Mouse (Mus musculus) left cerebral cortex, adult 2 months (tissue): ENCODE measurements around the gene 2200002D01Rik. TPM values are rescaled to one million over a fixed set of nuclear protein-coding genes. Genes with fewer than 3 reads are reported as not detected.
"Not testable (repeated sequence)": the region's sequence is repeated elsewhere in the genome, so short reads cannot be mapped to it uniquely, and the experiment has no call there.

Experiments
- DNase-seq, 2 experiments: peaks; one replicate each; pipeline ENCODE4 v3.0.0; 2021 to 2022; ENCODE audit warnings: low spot score in 2 of 2, mixed read lengths in 1 of 2; ENCODE audit errors: extremely low spot score in 1 of 2
- H3K27ac ChIP-seq: fragments of 200-600 bp; 2 replicates; pipeline ENCODE4 v1.8.1; 2022
- H3K4me3 ChIP-seq: fragments of 200-600 bp; 2 replicates; pipeline ENCODE4 v1.8.1; 2022
- CTCF ChIP-seq: fragments of 200-600 bp; IDR thresholded peaks from 2 replicates; pipeline ENCODE4 v1.8.1; 2022; ENCODE audit warnings: antibody characterized with exemption, mild to moderate bottlenecking, moderate library complexity
- intact Hi-C: fragments of 180-260 bp; cut with DNase I; formaldehyde crosslinking; loops from one replicate; pipeline ENCODE4 v1.15.1; 2025
- total RNA-seq, 2 experiments: library from RNA; stranded (reverse); gene quantifications; 2 replicates each; pipeline ENCODE4 v1.2.3; 2021

Gene 2200002D01Rik
- total RNA-seq, 2 experiments from 2014 or later: 0.32 TPM; not detected in 1

DNA sequence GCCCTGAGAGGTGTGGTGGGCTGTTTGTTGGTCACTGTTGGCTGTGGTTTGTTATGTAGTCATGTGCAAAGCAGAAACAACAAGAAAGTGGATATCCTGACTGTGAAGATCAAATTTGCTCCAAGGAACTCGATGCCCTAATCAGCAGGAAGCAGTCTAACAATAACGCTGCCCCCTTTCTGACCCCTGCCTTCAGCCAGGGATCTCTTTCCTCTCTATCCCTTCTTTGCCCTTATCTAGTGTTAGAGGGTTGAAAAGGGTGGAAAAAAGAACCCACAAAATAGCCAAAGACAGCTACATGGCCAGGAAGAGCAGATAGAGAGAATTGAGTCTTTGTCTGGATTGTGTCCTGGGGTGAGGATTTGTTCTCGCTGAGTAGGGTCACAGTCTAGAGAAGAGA is 17.7 kb downstream of the 2200002D01Rik start:
- H3K4me3 ChIP-seq: no peak overlapping the region
- TF ChIP-seq CTCF: no peak
- no peak overlapping the region for H3K27ac ChIP-seq
- intact Hi-C loops: no loop called here
- DNase-seq: no peak

- Histone ChIP-seq H3K27ac (no peak overlapping the region), H3K4me3 (no peak overlapping the region)
- intact Hi-C loops: no loop called here
- no peak for DNase-seq
- no peak for TF ChIP-seq CTCF
Measured at GRCm38 (mm10) chr7:29228202-29228601, 20.1 kb downstream of the 2200002D01Rik start.

GRCm38 (mm10) chr7:29225520-29225919 is 22.7 kb downstream of the 2200002D01Rik start:
- no peak for DNase-seq
- Histone ChIP-seq H3K4me3 (peak overlapping the region; percentile 28), H3K27ac (0 out of 2 replicates have a peak overlapping the region, but pooled peaks have one; percentile 33)
- intact Hi-C loops: no loop called here
- TF ChIP-seq CTCF: no peak

DNA sequence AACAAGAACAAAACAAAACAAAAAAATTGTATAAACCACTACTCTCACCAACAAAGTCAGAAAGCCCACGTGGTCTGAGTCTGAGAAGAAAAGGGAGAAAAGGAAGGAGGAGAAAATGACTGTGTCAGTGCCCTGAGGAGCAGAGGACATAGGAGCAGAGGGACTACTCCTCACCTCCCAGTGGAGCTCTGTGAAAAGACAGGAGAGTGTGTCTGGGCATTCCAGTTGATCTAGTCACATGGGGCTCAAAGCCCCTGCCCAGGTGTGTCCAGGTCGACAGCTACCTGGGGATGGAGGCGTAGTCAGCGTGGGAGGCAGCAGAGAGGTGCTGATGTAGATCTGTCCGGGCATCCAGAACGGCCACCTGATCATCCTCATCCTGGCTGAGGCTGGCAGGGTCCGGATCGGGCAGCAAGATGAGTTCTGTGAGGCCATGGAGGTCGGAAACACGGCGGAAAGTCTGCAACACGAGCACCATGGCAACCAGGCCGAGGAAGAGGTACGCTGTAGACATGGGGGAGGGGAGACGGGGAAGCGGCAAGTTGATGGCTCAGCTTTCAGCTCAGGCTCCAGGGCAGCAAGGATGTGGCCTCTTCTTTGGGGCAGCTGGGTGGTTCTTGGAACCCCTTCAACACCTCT is 23.4 kb downstream of the 2200002D01Rik start:
- DNase-seq: peak in 1 of 2 experiments; percentile 51
- Histone ChIP-seq H3K27ac (no peak overlapping the region), H3K4me3 (peak overlapping the region; percentile 28)
- no peak for TF ChIP-seq CTCF
- intact Hi-C loops: no loop called here

DNA sequence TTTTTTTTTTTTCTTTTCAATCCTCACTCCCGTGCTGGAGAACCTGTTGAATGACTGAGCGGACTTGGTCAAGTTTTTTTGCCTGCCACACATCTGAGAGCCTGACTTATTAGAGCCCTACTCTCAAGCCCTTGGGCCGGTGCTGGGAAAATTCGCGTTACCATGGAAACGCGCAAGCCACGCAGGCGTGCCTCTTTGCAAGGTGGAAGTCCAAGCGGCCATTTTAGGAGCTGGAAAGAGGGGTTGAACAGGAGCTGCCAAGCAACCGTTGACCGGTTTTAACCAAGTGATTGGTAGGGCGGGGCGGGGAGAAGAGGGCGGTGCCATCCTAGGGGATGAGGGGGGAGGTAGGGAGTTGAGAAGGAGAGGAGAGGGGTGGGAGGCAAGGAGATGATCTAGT is 33.4 kb downstream of the 2200002D01Rik start:
- intact Hi-C loops: no loop called here
- no peak for DNase-seq
- TF ChIP-seq CTCF: no peak
- Histone ChIP-seq H3K4me3 (no peak overlapping the region), H3K27ac (no peak overlapping the region)

GRCm38 (mm10) chr7:29214236-29214635 is 34.0 kb downstream of the 2200002D01Rik start:
- no peak for TF ChIP-seq CTCF
- no peak overlapping the region for H3K4me3 ChIP-seq
- H3K27ac ChIP-seq: no peak overlapping the region
- intact Hi-C loops: no loop called here
- DNase-seq: no peak

- no peak within 1 kb of the TSS for H3K27ac ChIP-seq
- no peak for DNase-seq
Measured at GRCm38 (mm10) chr7:29213675-29214082, 34.6 kb downstream of the 2200002D01Rik start, which contains the start of gene Catsperg1. TSS of gene Catsperg1 (minus strand) at chr7:29214035.

DNA sequence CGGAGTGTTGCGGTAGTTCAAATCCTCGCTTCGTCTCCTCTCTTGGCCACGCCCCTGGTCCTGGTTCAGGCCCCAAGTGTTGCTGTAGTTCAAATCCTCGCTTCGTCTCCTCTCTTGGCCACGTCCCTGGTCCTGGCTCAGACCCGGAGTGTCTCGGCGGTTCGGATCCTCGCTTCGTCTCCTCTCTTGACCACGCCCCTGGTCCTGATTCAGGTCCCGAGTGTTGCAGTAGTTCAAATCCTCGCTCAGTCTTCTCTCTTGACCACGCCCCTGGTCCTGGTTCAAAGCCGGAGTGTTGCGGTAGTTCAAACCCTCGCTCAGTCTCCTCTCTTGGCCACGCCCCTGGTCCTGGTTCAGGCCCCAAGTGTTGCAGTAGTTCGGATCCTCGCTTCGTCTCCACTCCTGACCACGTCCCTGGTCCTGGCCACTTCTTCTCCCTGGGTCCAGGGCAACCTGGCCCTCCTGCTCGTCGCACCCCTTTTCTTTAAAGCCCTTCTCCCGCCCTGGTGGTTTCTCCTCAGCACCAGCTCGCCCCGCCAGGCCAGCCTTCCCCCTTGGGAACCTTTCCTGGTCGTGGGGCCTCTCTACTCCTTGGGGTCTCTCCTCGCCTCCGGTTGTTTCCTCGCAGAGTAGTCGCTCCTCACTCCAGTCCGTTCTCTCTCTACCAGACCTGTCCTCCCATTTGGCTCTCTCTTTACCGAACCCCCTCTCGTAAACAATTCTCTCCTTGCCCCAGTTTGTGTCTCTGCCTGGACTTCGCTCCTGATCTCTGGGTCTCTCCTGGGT is 35.3 kb downstream of the 2200002D01Rik start:
- H3K4me3 ChIP-seq, intact Hi-C loops, H3K27ac ChIP-seq, DNase-seq: not testable (repeated sequence)

More at GRCm38 (mm10) chr7:29213675-29214082, 34.6 kb downstream of the 2200002D01Rik start, which contains the start of gene Catsperg1:
- no peak within 1 kb of the TSS for H3K4me3 ChIP-seq
- no peak for TF ChIP-seq CTCF
- intact Hi-C loops: no loop called here

- no peak overlapping the region for H3K4me3 ChIP-seq
- DNase-seq: no peak
- no peak for TF ChIP-seq CTCF
- intact Hi-C loops: no loop called here
- no peak overlapping the region for H3K27ac ChIP-seq
Measured at GRCm38 (mm10) chr7:29212199-29212765, 36.0 kb downstream of the 2200002D01Rik start.

DNA sequence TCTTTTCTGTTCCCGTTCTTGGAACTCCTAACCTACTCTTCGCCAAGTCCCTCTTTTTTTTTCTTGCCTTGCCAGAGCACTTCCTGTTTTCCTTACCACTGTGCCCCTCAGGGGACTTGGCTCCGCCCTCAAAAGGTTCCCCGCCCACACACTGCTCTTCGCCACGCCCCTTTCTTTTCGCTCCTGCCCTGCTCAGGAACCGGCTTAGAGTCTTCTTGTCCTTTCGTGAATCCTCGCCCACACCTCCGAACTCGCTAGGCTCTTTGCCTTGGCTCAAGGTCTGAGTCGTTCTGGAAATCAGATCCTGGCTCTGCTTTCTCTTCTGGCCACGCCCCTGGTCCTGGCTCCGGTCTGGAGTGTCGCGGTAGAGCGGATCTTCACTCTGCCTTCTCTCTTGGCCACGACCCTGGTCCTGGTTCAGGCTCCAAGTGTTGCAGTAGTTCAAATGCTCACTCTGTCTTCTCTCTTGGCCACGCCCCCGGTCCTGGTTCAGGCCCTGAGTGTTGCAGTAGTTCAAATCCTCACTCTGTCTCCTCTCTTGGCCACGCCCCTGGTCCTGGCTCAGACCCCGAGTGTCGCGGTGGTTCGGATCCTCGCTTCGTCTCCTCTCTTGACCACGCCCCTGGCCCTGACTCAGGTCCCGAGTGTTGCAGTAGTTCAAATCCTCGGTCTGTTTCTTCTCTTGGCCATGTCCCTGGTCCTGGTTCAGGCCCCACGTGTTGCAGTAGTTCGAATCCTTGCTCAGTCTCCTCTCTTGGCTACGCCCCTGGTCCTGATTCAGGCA is 36.7 kb downstream of the 2200002D01Rik start:
- no peak for TF ChIP-seq CTCF
- intact Hi-C loops: no loop called here
- peak; percentile 26 to 38 for DNase-seq
- H3K27ac ChIP-seq: no peak overlapping the region
- H3K4me3 ChIP-seq: peak overlapping the region; percentile 38

GRCm38 (mm10) chr7:29211013-29211412 is 37.3 kb downstream of the 2200002D01Rik start:
- intact Hi-C loops, H3K27ac ChIP-seq, DNase-seq: not testable (repeated sequence)
- peak overlapping the region; percentile 38 for H3K4me3 ChIP-seq
